Mouse (Mus musculus) liver, embryonic 14.5 days (tissue): ENCODE results near the gene Frmd4a.

Source experiments
- CTCF ChIP-seq: IDR thresholded peaks from 2 replicates; pipeline ENCODE4 v1.5.1; 2016; ENCODE audit warnings: antibody characterized with exemption, low read depth, control low read depth
- EP300 ChIP-seq: IDR thresholded peaks from 2 replicates; pipeline ENCODE4 v1.6.1; 2016; ENCODE audit warnings: antibody characterized with exemption, low read depth

DNA sequence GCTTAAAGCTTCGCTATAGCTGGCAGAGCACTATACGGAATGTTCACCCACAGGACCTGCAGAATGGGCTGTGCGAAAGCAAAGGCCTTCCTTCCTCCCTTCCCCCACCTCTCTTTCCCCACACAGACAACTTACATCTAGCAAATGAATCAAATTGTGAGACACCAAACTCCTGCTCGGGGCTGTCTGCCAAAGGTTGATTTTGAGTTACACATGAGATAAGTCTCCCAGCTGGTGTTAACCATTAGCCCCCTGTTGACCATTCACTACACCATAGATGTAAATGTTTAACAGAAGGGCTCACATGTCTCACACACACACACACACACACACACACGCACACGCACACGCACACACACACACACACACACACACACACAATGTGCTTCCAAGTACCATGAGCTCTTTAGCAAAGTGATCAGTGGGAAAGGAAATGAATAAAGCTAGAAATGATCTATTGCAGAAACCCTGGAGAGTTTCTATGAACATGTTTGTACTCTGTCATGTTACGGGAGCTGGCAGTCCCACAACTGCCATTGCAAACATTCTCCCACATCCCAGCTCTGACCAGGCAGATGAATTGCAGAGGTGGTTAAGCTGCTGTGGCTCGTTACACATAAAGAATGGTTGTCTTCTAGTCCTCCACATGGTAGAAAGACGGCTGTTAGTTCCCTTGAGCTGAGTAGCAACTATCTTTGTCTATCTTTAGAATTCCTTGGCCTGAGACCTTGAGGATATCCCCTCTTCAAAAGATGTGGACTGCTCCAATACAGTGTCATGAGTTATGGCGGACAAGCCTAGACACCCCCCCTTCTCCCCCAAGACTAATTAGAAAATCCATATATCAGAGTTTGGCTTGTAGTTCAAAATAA, 492.9 kb downstream of the Frmd4a start:
- TF ChIP-seq CTCF: no peak
- no peak for TF ChIP-seq EP300
